Mouse (Mus musculus) kidney, adult 9 months (tissue): ENCODE results near the gene Ccno.
"Not testable (repeated sequence)": the region's sequence is repeated elsewhere in the genome, so short reads cannot be mapped to it uniquely, and the experiment has no call there.

ENCODE experiments used
- DNase-seq: peaks from one replicate; pipeline ENCODE4 v3.0.0; 2022

Gene Ccno

GRCm38 (mm10) chr13:113000576-113001318, 13.1 kb downstream of the Ccno start:
- no peak for DNase-seq

GRCm38 (mm10) chr13:113012683-113013082, 25.1 kb downstream of the Ccno start:
- no peak for DNase-seq

- DNase-seq: not testable (repeated sequence)
Measured at GRCm38 (mm10) chr13:113013174-113013953, 25.8 kb downstream of the Ccno start.

GRCm38 (mm10) chr13:113021521-113021920, 33.9 kb downstream of the Ccno start:
- no peak for DNase-seq

- DNase-seq: no peak
Measured at GRCm38 (mm10) chr13:113022467-113022866, 34.9 kb downstream of the Ccno start.

- DNase-seq: no peak
Measured at GRCm38 (mm10) chr13:113023274-113024143, 35.9 kb downstream of the Ccno start.

- no peak for DNase-seq
Measured at GRCm38 (mm10) chr13:113031351-113031750, 43.7 kb downstream of the Ccno start.

GRCm38 (mm10) chr13:113031792-113032571, 44.4 kb downstream of the Ccno start:
- no peak for DNase-seq

GRCm38 (mm10) chr13:113032831-113033230, 45.2 kb downstream of the Ccno start:
- DNase-seq: no peak

GRCm38 (mm10) chr13:113034271-113034886, 46.8 kb downstream of the Ccno start:
- DNase-seq: no peak

GRCm38 (mm10) chr13:113034950-113035421, 47.4 kb downstream of the Ccno start, which contains the start of gene Cdc20b:
Gene Cdc20b (plus strand): TSS chr13:113035111.
- peak; percentile 17 for DNase-seq

GRCm38 (mm10) chr13:113035852-113036251, 48.2 kb downstream of the Ccno start:
- DNase-seq: peak; percentile 89
